Mouse (Mus musculus) hindbrain, embryonic 13.5 days (tissue): Measurements from ENCODE around the gene Krt71. TPM values are rescaled to one million over a fixed set of nuclear protein-coding genes. Genes with fewer than 3 reads are reported as not detected.
"Not testable (repeated sequence)": the region's sequence is repeated elsewhere in the genome, so short reads cannot be mapped to it uniquely, and the experiment has no call there.

ENCODE experiments used
- ATAC-seq: fragments of 200-750 bp; cut with Nextera tagmentation; 2 replicates; pipeline ENCODE4 v1.8.0; 2017; ENCODE audit warnings: moderate TSS enrichment; ENCODE audit not compliant: low FRiP score
- H3K27ac ChIP-seq: fragments of 300-500 bp; sonication (generic); 2 replicates; pipeline ENCODE4 v1.5.1; 2015; ENCODE audit warnings: inconsistent platforms, mild to moderate bottlenecking, moderate library complexity
- H3K27me3 ChIP-seq: fragments of 300-500 bp; sonication (generic); 2 replicates; pipeline ENCODE4 v1.6.1; 2015; ENCODE audit warnings: mild to moderate bottlenecking, inconsistent platforms
- H3K36me3 ChIP-seq: fragments of 300-500 bp; sonication (generic); 2 replicates; pipeline ENCODE4 v1.6.1; 2015; ENCODE audit warnings: mild to moderate bottlenecking, inconsistent platforms
- H3K4me1 ChIP-seq: fragments of 300-500 bp; sonication (generic); replicated peaks from 2 replicates; pipeline ENCODE4 v1.6.1; 2015; ENCODE audit warnings: inconsistent platforms
- H3K4me2 ChIP-seq: fragments of 300-500 bp; sonication (generic); 2 replicates; pipeline ENCODE4 v1.6.1; 2015; ENCODE audit warnings: inconsistent platforms, mild to moderate bottlenecking, moderate library complexity
- H3K4me3 ChIP-seq: fragments of 300-500 bp; sonication (generic); 2 replicates; pipeline ENCODE4 v1.5.1; 2015; ENCODE audit warnings: mild to moderate bottlenecking, inconsistent platforms
- H3K9ac ChIP-seq: fragments of 300-500 bp; sonication (generic); 2 replicates; pipeline ENCODE4 v1.6.1; 2015; ENCODE audit warnings: mild to moderate bottlenecking, inconsistent platforms
- H3K9me3 ChIP-seq: fragments of 300-500 bp; sonication (generic); 2 replicates; pipeline ENCODE4 v1.6.1; 2016; ENCODE audit warnings: inconsistent platforms
- whole genome bisulfite sequencing: fragments of 180-500 bp; shearing (Covaris S2); methylation state at CpG from one replicate; pipeline ENCODE4 v1.1.7; 2015; 5-methylcytosine and 5-hydroxymethylcytosine counted together
- polyA plus RNA-seq: library from polyadenylated mRNA; unstranded; fragments of >200 nt; fragmentation: Nextera tagmentation; extraction: Ambion mirVana; gene quantifications from 2 replicates; pipeline ENCODE4 v1.2.1, GENCODE M21; 2015

The Krt71 gene
- polyA plus RNA-seq, 1 experiment from 2014 or later: 0.31 TPM

DNA sequence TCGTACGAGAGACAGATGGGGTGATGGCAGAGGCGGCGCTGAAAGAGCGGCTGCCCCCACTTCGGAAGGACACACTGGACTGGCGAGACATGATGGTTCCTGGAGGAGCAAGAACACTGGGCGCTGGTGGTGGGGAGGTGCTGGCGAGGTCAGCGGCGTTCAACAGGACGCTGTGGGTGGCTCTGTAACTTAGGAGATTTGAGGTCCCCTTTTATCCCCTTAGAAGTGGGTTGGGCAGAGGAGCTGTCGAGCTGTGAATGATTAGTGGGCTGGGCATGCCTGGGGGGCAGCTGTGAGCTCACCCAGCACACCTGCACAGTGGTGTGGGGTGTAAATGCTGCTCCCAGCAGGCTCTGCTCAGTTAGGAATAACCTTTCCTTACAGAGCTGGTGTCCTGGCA, 30.2 kb downstream of the Krt71 start, which contains the start of gene Krt5:
TSS of gene Krt5 (minus strand) at position 179 of the 400 bp plus-strand sequence.
- 70% methylated on average over 13 of the region's 13 CpGs for WGBS
- Histone ChIP-seq H3K27me3 (no peaks in the 10 kb centered on the region), H3K4me1 (no peaks in the 10 kb centered on the region), H3K4me3 (no peak within 1 kb of the TSS), H3K9ac (no peak within 1 kb of the TSS), H3K9me3 (no peaks in the 10 kb centered on the region), H3K36me3 (no peaks in the 10 kb centered on the region), H3K27ac (no peak within 1 kb of the TSS), H3K4me2 (no peak within 1 kb of the TSS)
- no peak for ATAC-seq

DNA sequence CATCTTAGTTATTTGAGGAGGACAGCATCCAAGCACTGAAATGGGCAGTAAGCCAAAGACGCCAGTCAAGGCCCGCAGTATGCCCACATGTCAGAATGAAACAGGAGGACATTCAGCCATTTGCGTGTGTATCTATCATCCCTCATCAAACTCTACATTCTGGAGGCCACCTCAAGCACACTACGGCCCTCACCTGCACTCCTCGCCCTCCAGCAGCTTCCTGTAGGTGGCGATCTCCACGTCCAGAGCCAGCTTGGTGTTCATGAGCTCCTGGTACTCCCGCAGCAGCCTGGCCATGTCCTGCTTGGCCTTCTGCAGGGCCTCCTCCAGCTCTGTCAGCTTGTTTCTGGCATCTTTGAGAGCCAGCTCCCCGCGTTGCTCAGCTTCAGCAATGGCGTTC, 34.2 kb downstream of the Krt71 start:
- Histone ChIP-seq H3K27ac (no peak overlapping the region), H3K9me3 (no peaks in the 10 kb centered on the region), H3K4me2 (no peak overlapping the region), H3K4me3 (no peak overlapping the region), H3K4me1 (no peaks in the 10 kb centered on the region), H3K9ac (no peak overlapping the region), H3K27me3 (no peaks in the 10 kb centered on the region), H3K36me3 (no peaks in the 10 kb centered on the region)
- WGBS: 71% methylated on average over 11 of the region's 11 CpGs
- ATAC-seq: no peak

DNA sequence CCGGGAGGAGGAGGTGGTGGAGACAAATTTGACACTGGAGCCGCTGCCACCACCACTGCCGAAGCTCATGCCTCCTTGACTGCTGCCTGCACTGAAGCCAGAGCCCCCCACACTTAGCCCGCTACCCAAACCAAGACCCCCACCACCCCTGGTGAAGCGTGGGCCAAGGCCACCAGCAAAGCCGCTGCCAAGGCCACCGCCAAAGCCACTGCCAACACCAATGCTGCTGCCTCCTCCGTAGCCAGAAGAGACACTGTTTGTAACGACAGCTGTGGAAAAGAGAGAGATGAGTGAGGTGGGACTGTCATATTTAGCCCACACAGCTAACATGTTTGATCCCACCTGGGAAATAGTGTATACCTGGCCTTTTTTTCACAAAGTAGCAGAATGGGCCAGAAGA, 35.5 kb downstream of the Krt71 start:
- 94% methylated on average over 9 of the region's 9 CpGs for WGBS
- no peaks in the 10 kb centered on the region for H3K27me3 ChIP-seq
- no peak for ATAC-seq

DNA sequence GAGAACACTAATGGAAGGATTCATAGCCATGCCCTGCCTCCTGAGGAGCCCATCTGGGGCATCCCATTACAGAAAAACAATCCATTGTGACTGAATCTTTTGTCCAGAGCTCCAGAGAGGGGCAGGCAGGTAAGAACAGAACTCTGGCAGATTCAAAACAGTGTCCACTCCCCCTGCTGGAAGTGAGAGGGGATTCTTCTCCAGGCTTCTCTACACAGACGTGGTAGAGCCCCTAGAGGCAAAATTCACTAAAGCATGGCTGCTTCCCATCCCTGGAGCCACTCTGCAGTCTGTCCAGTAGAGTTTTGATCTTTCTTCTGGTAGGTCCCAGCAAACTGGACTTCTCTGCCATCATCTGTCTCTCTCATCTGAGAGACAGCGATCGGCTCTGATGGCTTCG, 38.8 kb downstream of the Krt71 start:
- no peaks in the 10 kb centered on the region for H3K4me1 ChIP-seq
- H3K27me3 ChIP-seq: no peaks in the 10 kb centered on the region
- H3K4me3 ChIP-seq: no peak overlapping the region
- no peak overlapping the region for H3K27ac ChIP-seq
- no peaks in the 10 kb centered on the region for H3K36me3 ChIP-seq
- no peak overlapping the region for H3K9ac ChIP-seq
- H3K9me3 ChIP-seq: no peaks in the 10 kb centered on the region
- H3K4me2 ChIP-seq: no peak overlapping the region
- WGBS: 68% methylated on average over 4 of the region's 4 CpGs
- no peak for ATAC-seq

More for the DNA sequence above, 35.5 kb downstream of the Krt71 start:
- H3K36me3 ChIP-seq: no peaks in the 10 kb centered on the region
- H3K9me3 ChIP-seq: no peaks in the 10 kb centered on the region
- no peak overlapping the region for H3K4me3 ChIP-seq
- no peaks in the 10 kb centered on the region for H3K4me1 ChIP-seq
- no peak overlapping the region for H3K4me2 ChIP-seq
- no peak overlapping the region for H3K9ac ChIP-seq
- no peak overlapping the region for H3K27ac ChIP-seq

DNA sequence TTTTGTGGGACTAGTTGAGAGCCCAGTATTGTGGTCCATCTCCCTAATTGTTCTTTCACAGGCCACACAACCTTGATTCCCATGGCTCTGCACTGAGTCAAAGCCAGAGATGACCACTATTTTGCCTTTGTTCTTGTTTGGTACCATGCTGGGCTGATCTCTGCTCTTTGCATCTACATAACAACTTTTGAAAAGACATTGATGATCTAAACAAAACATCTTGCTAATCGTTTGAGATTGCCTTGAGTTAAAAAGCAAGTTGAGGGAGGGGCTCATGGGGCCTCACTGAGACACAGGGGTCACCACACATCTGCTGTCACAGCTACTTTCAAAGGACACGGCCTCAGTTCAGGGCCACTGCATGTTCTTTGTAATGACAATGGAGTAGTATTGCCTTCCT, 40.5 kb downstream of the Krt71 start:
- 5% methylated on average over 2 of the region's 2 CpGs for WGBS
- no peak overlapping the region for H3K9ac ChIP-seq
- no peak for ATAC-seq

DNA sequence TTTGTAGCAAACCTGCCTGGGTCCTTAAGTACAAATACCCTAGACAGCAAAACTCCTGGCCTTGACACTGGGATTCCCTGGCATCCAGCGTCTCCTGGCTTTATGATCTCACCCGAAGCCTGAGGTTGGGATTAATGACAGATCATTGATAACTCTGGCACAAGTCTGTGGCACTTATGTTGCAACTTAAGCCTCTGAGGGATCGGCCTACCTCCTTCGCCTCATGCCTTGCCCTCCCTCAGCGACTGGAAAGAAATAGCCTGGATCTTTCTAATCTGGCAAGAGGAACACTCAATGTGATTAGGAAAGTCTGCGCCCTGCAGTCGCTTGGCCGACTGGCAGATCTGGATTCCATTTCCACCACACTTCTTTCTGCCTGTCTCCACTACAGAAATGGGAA, 43.0 kb downstream of the Krt71 start:
- 84% methylated on average over 8 of the region's 8 CpGs for WGBS

More for the DNA sequence above, 40.5 kb downstream of the Krt71 start:
- H3K36me3 ChIP-seq: no peaks in the 10 kb centered on the region
- H3K4me3 ChIP-seq: no peak overlapping the region
- no peaks in the 10 kb centered on the region for H3K4me1 ChIP-seq
- no peak overlapping the region for H3K27ac ChIP-seq
- H3K4me2 ChIP-seq: no peak overlapping the region
- H3K9me3 ChIP-seq: no peaks in the 10 kb centered on the region
- H3K27me3 ChIP-seq: no peaks in the 10 kb centered on the region

DNA sequence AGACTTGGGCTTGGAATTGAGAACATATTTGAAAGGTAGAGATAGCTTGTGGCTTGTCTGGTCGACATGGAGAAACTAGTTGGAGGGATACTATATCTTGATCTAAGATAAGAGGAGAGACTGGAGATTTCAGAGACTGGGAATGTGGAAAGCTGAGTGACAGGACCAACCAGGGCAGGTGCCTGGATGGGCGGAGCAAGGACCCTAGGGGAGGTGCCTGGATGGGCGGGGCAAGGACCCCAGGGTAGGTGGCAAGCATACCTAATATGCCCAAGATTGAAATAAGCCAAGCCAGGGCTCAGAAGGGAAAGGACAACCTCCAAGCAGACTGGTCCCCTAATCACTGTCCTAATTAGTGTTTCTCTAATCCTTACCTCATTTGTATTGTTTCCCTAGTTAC, 43.7 kb downstream of the Krt71 start:
- H3K27me3 ChIP-seq: 0 out of 2 replicates have a peak, but pooled peaks cover 2% of the 10 kb centered on the region
- H3K4me1 ChIP-seq: no peaks in the 10 kb centered on the region
- no peak for ATAC-seq
- H3K9ac ChIP-seq: no peak overlapping the region
- H3K36me3 ChIP-seq: no peaks in the 10 kb centered on the region
- WGBS: 70% methylated on average over 3 of the region's 3 CpGs
- no peak overlapping the region for H3K4me3 ChIP-seq
- H3K9me3 ChIP-seq: no peaks in the 10 kb centered on the region
- no peak overlapping the region for H3K4me2 ChIP-seq
- H3K27ac ChIP-seq: no peak overlapping the region

More for the DNA sequence above, 43.0 kb downstream of the Krt71 start:
- no peak for ATAC-seq
- Histone ChIP-seq H3K4me1 (no peaks in the 10 kb centered on the region), H3K27ac (no peak overlapping the region), H3K36me3 (no peaks in the 10 kb centered on the region), H3K9ac (no peak overlapping the region), H3K9me3 (no peaks in the 10 kb centered on the region), H3K27me3 (0 out of 2 replicates have a peak, but pooled peaks cover under 1% of the 10 kb centered on the region), H3K4me3 (no peak overlapping the region), H3K4me2 (no peak overlapping the region)

DNA sequence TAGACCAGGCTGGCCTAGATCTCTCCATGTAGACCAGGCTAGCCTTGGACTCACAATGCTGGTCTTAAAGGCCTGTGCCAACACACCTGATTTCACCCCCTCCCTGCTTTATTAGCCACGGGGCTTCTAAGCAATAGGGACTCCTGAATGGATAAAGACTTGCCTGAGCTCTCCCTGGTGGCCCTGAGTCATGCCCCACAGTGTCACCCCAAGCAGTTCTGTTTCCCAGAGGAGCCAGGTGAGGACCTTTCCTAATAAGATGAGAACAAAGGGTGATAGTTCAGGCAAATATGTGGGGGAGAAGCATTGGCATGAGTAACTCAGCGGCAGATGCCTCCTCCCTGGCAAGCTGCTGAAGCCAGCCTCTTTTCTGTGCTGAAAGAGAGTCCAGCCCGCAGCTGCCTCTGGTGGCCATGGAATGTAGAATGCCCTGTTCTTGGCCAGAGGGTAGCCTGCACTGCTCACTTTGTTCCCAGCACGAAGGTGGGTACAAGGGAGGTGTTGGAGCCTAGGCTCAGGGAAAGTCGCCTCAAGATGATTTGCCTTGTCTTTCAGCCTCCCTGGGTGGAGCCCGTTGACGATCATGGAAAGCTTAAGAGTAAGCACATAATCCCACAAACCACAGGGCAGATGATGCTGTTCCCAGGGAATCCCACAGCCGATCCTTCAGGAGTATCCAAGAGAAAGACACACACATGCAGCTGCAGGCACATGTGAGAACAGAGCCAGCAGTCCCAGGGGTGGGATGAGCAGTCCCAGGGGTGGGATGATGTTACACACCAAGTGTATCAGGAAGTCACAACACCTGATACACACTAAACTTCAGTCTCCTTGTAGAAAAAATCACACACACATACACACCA, 45.4 kb downstream of the Krt71 start:
- no peak overlapping the region for H3K4me3 ChIP-seq

DNA sequence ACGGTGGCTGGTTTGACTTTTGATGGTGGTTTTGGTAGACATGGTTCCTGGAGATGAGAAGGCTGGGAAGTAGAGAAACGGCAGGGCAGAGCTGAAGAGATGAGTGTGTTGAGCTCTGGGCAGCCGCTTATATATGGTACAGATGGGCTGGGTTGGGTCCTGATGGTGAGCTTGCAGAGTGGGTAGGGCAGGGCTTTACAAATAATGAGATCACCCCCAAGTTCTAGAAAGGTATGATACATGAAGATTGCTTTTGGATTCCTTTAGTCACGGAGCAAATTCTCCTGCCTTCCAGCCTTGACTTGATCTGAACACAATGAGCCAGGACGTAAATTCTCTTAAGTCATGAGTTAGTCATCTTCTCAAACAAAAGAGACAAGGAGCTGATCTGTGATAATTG, 48.7 kb downstream of the Krt71 start, which contains the start of gene Krt6a:
TSS of gene Krt6a (minus strand) at position 101 of the 400 bp plus-strand sequence.
- Histone ChIP-seq H3K36me3 (no peaks in the 10 kb centered on the region), H3K4me3 (no peak within 1 kb of the TSS), H3K9me3 (no peaks in the 10 kb centered on the region), H3K27me3 (0 out of 2 replicates have a peak, but pooled peaks cover 2% of the 10 kb centered on the region), H3K9ac (no peak within 1 kb of the TSS), H3K4me1 (no peaks in the 10 kb centered on the region), H3K4me2 (no peak within 1 kb of the TSS), H3K27ac (no peak within 1 kb of the TSS)
- 91% methylated on average over 5 of the region's 5 CpGs for WGBS
- no peak for ATAC-seq

More for the DNA sequence above, 45.4 kb downstream of the Krt71 start:
- Histone ChIP-seq H3K4me2 (no peak overlapping the region), H3K27me3 (0 out of 2 replicates have a peak, but pooled peaks cover 2% of the 10 kb centered on the region), H3K27ac (no peak overlapping the region), H3K36me3 (no peaks in the 10 kb centered on the region), H3K9ac (no peak overlapping the region), H3K4me1 (no peaks in the 10 kb centered on the region), H3K9me3 (no peaks in the 10 kb centered on the region)
- 84% methylated on average over 8 of the region's 8 CpGs for WGBS
- ATAC-seq: no peak

DNA sequence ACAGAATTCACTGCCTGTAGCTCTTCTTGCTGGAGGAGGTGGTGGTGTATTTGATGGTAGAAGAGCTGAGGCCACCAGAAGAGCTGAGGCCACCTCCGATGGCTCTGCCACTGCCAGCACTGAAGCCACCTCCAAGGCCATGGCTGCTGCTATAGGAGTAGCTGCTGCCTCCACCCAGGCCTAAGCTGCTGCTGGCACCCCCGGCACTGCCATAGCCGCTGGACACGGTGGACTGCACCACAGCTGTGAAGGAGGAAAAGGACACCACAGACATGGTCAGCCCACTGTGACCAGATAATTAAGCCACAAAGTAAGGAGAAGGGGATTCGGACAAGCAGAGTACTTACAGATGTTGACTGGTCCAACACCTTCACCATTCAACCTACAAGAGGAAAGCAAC, 52.4 kb downstream of the Krt71 start:
- not testable (repeated sequence) for H3K4me1 ChIP-seq, H3K4me3 ChIP-seq, H3K27me3 ChIP-seq, H3K9ac ChIP-seq, H3K4me2 ChIP-seq, H3K36me3 ChIP-seq, H3K9me3 ChIP-seq, ATAC-seq, H3K27ac ChIP-seq
- WGBS: 92% methylated on average over 5 of the region's 5 CpGs

DNA sequence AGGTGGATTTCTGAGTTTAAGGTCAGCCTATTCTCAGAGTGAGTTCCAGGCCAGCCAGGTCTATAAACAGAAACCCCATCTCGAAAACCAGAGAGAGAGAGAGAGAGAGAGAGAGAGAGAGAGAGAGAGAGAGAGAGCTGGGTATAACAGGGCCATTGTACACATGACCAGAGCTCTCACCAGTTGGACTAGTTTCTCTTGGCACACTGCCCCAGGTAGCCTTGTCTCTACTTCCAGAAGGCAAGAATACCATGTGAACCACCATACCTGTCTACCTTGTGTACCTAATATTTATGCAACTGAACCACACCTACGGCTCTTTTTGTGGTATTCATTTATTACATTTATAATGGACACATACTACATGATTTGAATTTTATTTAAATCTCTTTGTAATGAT, 54.7 kb downstream of the Krt71 start:
- 80% methylated on average over 2 of the region's 2 CpGs for WGBS
- Histone ChIP-seq H3K9me3 (no peaks in the 10 kb centered on the region), H3K4me3 (no peak overlapping the region), H3K4me2 (no peak overlapping the region), H3K27me3 (no peaks in the 10 kb centered on the region), H3K27ac (no peak overlapping the region), H3K9ac (no peak overlapping the region), H3K4me1 (no peaks in the 10 kb centered on the region), H3K36me3 (no peaks in the 10 kb centered on the region)
- ATAC-seq: no peak
